Mouse (Mus musculus): ENCODE data around the gene Rangrf.

The Rangrf gene

GRCm38 (mm10) chr11:68923191-68923590 is 51.8 kb downstream of the Rangrf start:
- no peak for TF ChIP-seq GATA4 (IDR thresholded peaks at IDR 0.05; ENCODE audit: insufficient replicate concordance, low read length)
